Mouse (Mus musculus): ENCODE measurements around the gene Chrm1. TPM values are rescaled to one million over a fixed set of nuclear protein-coding genes. Genes with fewer than 3 reads are reported as not detected.
A peak's percentile ranks its signal among the peaks of the same experiment; 100 is the strongest.

Chrm1 gene
- polyA plus RNA-seq, 1 experiment from 2014 or later, result 0.19 TPM

DNA sequence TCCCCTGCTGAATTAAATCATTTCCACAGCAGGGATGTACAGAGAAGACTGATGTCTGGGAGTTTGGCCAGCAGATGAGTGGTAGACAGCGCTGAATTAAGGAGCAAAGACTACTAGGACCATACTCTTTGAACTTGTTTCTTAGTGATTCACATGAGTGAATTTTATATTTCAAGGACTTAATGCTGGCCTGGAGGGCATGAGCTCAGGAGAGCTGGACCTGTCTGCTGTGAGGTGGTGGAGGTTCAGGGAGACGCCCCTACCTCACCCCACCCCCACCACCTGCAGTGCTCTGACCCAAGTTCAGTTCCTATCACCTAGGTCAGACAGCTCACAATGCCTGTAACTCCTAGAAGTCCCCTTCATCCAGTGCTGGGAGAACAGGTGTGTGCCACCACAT is 17.2 kb upstream of the Chrm1 start:
- Histone ChIP-seq H3K9me3 (ENCODE audit: control insufficient read depth, low read length) (no peaks in the 10 kb centered on the region), H3K9ac (replicated peaks; ENCODE audit: low read depth, low read length) (no peak overlapping the region), H3K4me1 (ENCODE audit: control insufficient read depth, insufficient read depth, low read length) (no peaks in the 10 kb centered on the region), H3K27ac (ENCODE audit: low read depth, low read length) (no peak overlapping the region), H3K27me3 (ENCODE audit: control insufficient read depth, insufficient read depth, low read length) (no peaks in the 10 kb centered on the region), H3K4me3 (ENCODE audit: low read depth, low read length) (no peak overlapping the region), H3K4me2 (ENCODE audit: low read depth, low read length) (no peak overlapping the region), H3K36me3 (ENCODE audit: control insufficient read depth, insufficient read depth, low read length) (no peaks in the 10 kb centered on the region)
- no peak for ATAC-seq (ENCODE audit: low read depth)
- WGBS, result 69% methylated on average over 2 of the region's 2 CpGs

GRCm38 (mm10) chr19:8655833-8656232 is 7.8 kb upstream of the Chrm1 start:
- no peak overlapping the region for H3K27ac ChIP-seq (ENCODE audit: low read depth, low read length)

DNA sequence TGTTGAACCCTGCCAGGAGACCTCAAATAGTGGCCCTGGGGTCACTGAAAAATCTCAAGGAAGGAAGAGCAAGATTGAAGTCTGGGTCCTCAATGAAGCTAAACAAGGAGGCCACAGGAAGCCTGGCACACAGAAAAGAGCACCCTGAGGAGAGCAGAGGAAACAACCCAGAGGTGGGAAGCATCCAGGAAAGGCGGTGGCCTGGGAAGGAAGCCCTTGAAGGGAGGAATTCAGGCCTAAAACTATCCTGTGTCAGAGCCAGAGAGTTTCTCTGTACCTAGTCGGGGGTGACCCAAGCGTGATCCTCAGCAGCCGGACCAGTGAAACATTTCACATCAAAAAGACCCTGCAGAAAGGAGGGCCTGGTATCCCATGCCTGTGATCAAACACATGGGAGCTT is 7.2 kb upstream of the Chrm1 start:
- Histone ChIP-seq H3K4me2 (ENCODE audit: low read depth, low read length) (no peak overlapping the region), H3K4me3 (ENCODE audit: low read depth, low read length) (no peak overlapping the region), H3K27me3 (ENCODE audit: control insufficient read depth, insufficient read depth, low read length) (no peaks in the 10 kb centered on the region), H3K4me1 (ENCODE audit: control insufficient read depth, insufficient read depth, low read length) (no peaks in the 10 kb centered on the region), H3K36me3 (ENCODE audit: control insufficient read depth, insufficient read depth, low read length) (no peaks in the 10 kb centered on the region), H3K9ac (replicated peaks; ENCODE audit: low read depth, low read length) (no peak overlapping the region), H3K9me3 (ENCODE audit: control insufficient read depth, low read length) (no peaks in the 10 kb centered on the region), H3K27ac (ENCODE audit: low read depth, low read length) (no peak overlapping the region)
- no peak for ATAC-seq (ENCODE audit: low read depth)
- 66% methylated on average over 4 of the region's 4 CpGs for WGBS

More at GRCm38 (mm10) chr19:8655833-8656232, 7.8 kb upstream of the Chrm1 start:
- Histone ChIP-seq H3K4me2 (ENCODE audit: low read depth, low read length) (no peak overlapping the region), H3K4me1 (ENCODE audit: control insufficient read depth, insufficient read depth, low read length) (no peaks in the 10 kb centered on the region), H3K27me3 (ENCODE audit: control insufficient read depth, insufficient read depth, low read length) (no peaks in the 10 kb centered on the region), H3K36me3 (ENCODE audit: control insufficient read depth, insufficient read depth, low read length) (no peaks in the 10 kb centered on the region), H3K4me3 (ENCODE audit: low read depth, low read length) (no peak overlapping the region), H3K9me3 (ENCODE audit: control insufficient read depth, low read length) (no peaks in the 10 kb centered on the region), H3K9ac (replicated peaks; ENCODE audit: low read depth, low read length) (no peak overlapping the region)
- ATAC-seq (ENCODE audit: low read depth), result no peak

DNA sequence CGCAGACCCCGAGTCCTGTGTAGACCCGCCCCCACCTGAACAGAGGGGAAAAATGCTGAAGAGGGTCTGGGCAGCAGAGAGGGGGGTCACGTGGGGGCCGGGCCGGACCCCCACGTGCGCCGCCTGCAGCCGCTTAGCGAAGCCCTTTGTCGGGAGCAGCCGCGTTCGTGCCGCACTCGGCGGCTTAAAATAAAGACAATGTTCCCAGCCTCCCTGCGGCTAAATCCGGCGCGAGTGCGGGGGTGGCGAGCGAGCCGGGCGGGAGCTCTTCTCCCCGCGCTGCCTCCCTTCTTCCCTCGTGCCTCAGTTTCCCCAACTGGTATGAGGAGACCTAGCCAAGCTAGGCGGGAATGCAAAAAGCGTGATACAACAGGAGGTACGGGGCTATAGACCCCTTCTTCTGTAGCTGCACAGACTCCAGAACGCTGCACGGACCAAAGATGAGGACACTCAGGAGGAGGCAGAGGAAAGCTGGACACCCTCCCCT is 1.7 kb upstream of the Chrm1 start:
- H3K36me3 ChIP-seq (ENCODE audit: control insufficient read depth, insufficient read depth, low read length), result no peaks in the 10 kb centered on the region
- no peak overlapping the region for H3K27ac ChIP-seq (ENCODE audit: low read depth, low read length)
- peak overlapping the region; percentile 64 for H3K9ac ChIP-seq (replicated peaks; ENCODE audit: low read depth, low read length)
- H3K4me3 ChIP-seq (ENCODE audit: low read depth, low read length), result peak overlapping the region; percentile 41
- no peaks in the 10 kb centered on the region for H3K27me3 ChIP-seq (ENCODE audit: control insufficient read depth, insufficient read depth, low read length)
- H3K9me3 ChIP-seq (ENCODE audit: control insufficient read depth, low read length), result no peaks in the 10 kb centered on the region
- H3K4me2 ChIP-seq (ENCODE audit: low read depth, low read length), result peak overlapping the region; percentile 96
- H3K4me1 ChIP-seq (ENCODE audit: control insufficient read depth, insufficient read depth, low read length), result no peaks in the 10 kb centered on the region
- peak; percentile 83 for ATAC-seq (ENCODE audit: low read depth)
- 2% methylated on average over 35 of the region's 35 CpGs for WGBS

DNA sequence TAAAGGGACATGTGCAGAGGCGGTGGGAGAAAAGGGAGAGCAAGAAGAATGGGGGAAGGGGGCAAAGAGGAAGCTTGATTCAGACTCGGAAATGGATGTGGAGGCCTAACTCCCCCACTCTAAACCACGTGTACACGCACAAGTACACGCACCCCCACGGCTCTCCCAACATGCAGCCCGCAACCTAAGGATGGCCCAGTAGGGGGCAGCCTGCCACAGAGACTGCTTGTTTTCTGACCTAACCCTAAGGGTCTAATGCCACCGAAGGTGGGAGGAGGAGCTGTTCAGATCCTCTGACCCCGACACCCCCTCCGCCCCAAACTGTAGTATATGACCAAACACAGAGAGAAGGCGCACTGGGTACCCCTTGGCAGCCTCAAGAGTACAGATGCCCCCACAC is 1.3 kb upstream of the Chrm1 start:
- Histone ChIP-seq H3K4me1 (ENCODE audit: control insufficient read depth, insufficient read depth, low read length) (no peaks in the 10 kb centered on the region), H3K36me3 (ENCODE audit: control insufficient read depth, insufficient read depth, low read length) (no peaks in the 10 kb centered on the region), H3K4me2 (ENCODE audit: low read depth, low read length) (peak overlapping the region; percentile 96), H3K27me3 (ENCODE audit: control insufficient read depth, insufficient read depth, low read length) (no peaks in the 10 kb centered on the region), H3K9me3 (ENCODE audit: control insufficient read depth, low read length) (no peaks in the 10 kb centered on the region), H3K27ac (ENCODE audit: low read depth, low read length) (no peak overlapping the region), H3K9ac (replicated peaks; ENCODE audit: low read depth, low read length) (peak overlapping the region; percentile 64), H3K4me3 (ENCODE audit: low read depth, low read length) (peak overlapping the region; percentile 41)
- ATAC-seq (ENCODE audit: low read depth), result peak; percentile 64
- WGBS, result 6% methylated on average over 11 of the region's 11 CpGs

DNA sequence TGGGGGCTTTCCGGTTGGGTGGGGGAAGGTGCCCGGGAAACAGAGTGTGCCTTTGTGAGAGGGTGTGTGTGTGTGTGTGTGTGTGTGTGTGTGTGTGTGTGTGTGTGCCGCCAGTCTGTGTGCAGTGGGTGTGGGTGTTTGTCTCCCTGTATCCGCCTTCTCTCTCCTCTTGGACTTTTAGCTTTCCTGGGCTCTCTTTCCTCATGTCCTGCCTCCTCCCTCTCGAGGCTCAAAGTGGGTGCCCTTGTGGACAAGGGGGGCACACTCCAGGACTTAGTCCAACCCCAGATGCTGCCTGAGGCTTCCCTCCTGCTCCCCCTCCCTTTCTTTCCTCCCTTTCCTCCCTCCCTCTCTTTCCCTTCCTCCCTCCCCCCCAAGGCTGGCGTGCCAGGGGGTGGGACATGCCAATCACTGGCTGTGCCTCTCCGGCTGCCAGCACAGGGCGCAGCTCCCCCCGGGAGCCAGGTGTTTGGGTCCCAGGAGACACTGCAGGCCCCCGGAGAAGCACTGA is 377 bp downstream of the Chrm1 start:
- no peaks in the 10 kb centered on the region for H3K27me3 ChIP-seq (ENCODE audit: control insufficient read depth, insufficient read depth, low read length)
- no peaks in the 10 kb centered on the region for H3K4me1 ChIP-seq (ENCODE audit: control insufficient read depth, insufficient read depth, low read length)
- H3K4me2 ChIP-seq (ENCODE audit: low read depth, low read length), result no peak overlapping the region
- H3K9ac ChIP-seq (replicated peaks; ENCODE audit: low read depth, low read length), result no peak overlapping the region
- WGBS, result 49% methylated on average over 9 of the region's 10 CpGs
- H3K36me3 ChIP-seq (ENCODE audit: control insufficient read depth, insufficient read depth, low read length), result no peaks in the 10 kb centered on the region
- no peak overlapping the region for H3K27ac ChIP-seq (ENCODE audit: low read depth, low read length)
- H3K4me3 ChIP-seq (ENCODE audit: low read depth, low read length), result no peak overlapping the region
- H3K9me3 ChIP-seq (ENCODE audit: control insufficient read depth, low read length), result no peaks in the 10 kb centered on the region
- ATAC-seq (ENCODE audit: low read depth), result no peak

- Histone ChIP-seq H3K9me3 (ENCODE audit: control insufficient read depth, low read length) (no peaks in the 10 kb centered on the region), H3K4me3 (ENCODE audit: low read depth, low read length) (no peak overlapping the region), H3K4me2 (ENCODE audit: low read depth, low read length) (no peak overlapping the region), H3K4me1 (ENCODE audit: control insufficient read depth, insufficient read depth, low read length) (no peaks in the 10 kb centered on the region), H3K9ac (replicated peaks; ENCODE audit: low read depth, low read length) (no peak overlapping the region), H3K27ac (ENCODE audit: low read depth, low read length) (no peak overlapping the region), H3K36me3 (ENCODE audit: control insufficient read depth, insufficient read depth, low read length) (no peaks in the 10 kb centered on the region), H3K27me3 (ENCODE audit: control insufficient read depth, insufficient read depth, low read length) (no peaks in the 10 kb centered on the region)
- ATAC-seq (ENCODE audit: low read depth), result no peak
- 94% methylated on average over 3 of the region's 3 CpGs for WGBS
Observed at GRCm38 (mm10) chr19:8664859-8665258, 1.3 kb downstream of the Chrm1 start.

DNA sequence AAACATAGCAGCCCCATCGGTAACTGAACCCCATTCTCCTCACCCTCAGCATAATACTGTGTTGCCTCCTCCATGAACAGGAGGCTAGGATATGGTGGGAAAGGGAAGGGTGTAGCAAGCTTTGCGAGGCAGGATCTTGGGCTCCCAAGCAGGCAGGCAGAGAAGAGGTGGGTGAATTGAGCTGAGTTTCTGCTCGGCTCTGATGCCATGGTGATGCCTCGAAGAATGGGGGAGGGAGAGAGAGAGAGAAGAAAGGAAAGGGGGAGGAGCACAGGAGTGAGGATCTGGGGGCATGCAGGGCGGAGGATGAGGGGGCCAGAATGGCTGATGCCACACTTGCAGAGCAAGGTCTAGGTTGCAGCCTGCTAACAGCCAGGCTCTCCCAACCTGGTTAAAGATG is 2.2 kb downstream of the Chrm1 start:
- Histone ChIP-seq H3K36me3 (ENCODE audit: control insufficient read depth, insufficient read depth, low read length) (no peaks in the 10 kb centered on the region), H3K9me3 (ENCODE audit: control insufficient read depth, low read length) (no peaks in the 10 kb centered on the region), H3K4me2 (ENCODE audit: low read depth, low read length) (no peak overlapping the region), H3K4me1 (ENCODE audit: control insufficient read depth, insufficient read depth, low read length) (no peaks in the 10 kb centered on the region), H3K27me3 (ENCODE audit: control insufficient read depth, insufficient read depth, low read length) (no peaks in the 10 kb centered on the region), H3K27ac (ENCODE audit: low read depth, low read length) (no peak overlapping the region), H3K4me3 (ENCODE audit: low read depth, low read length) (no peak overlapping the region), H3K9ac (replicated peaks; ENCODE audit: low read depth, low read length) (no peak overlapping the region)
- WGBS, result 49% methylated on average over 5 of the region's 5 CpGs
- no peak for ATAC-seq (ENCODE audit: low read depth)

DNA sequence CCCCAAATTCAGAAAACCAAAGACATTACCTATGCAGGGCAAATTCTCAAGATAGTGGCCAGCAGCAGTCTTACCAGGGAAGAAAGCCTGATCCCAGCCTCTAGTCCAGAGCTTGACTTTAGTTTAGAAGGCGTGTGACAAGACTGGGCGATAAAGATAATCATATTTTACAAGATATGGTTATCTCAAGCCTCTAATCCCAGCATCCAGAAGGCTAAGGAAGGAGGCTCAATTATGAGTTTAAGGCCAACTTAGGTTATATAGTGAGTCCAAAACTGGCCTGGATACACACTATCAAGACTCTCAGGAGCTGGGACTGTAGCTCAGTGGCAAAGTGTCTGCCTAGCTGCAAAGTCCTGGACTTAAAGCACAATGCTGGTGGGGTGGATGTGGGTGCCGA is 9.3 kb downstream of the Chrm1 start:
- no peak overlapping the region for H3K9ac ChIP-seq (replicated peaks; ENCODE audit: low read depth, low read length)
- no peaks in the 10 kb centered on the region for H3K36me3 ChIP-seq (ENCODE audit: control insufficient read depth, insufficient read depth, low read length)
- H3K27me3 ChIP-seq (ENCODE audit: control insufficient read depth, insufficient read depth, low read length), result no peaks in the 10 kb centered on the region
- no peaks in the 10 kb centered on the region for H3K4me1 ChIP-seq (ENCODE audit: control insufficient read depth, insufficient read depth, low read length)
- no peak overlapping the region for H3K4me3 ChIP-seq (ENCODE audit: low read depth, low read length)
- H3K4me2 ChIP-seq (ENCODE audit: low read depth, low read length), result no peak overlapping the region
- ATAC-seq (ENCODE audit: low read depth), result no peak
- no peaks in the 10 kb centered on the region for H3K9me3 ChIP-seq (ENCODE audit: control insufficient read depth, low read length)
- WGBS, result 87% methylated on average over 3 of the region's 3 CpGs
- no peak overlapping the region for H3K27ac ChIP-seq (ENCODE audit: low read depth, low read length)
